Mouse (Mus musculus): ENCODE measurements around the gene Tomm40.

DNA sequence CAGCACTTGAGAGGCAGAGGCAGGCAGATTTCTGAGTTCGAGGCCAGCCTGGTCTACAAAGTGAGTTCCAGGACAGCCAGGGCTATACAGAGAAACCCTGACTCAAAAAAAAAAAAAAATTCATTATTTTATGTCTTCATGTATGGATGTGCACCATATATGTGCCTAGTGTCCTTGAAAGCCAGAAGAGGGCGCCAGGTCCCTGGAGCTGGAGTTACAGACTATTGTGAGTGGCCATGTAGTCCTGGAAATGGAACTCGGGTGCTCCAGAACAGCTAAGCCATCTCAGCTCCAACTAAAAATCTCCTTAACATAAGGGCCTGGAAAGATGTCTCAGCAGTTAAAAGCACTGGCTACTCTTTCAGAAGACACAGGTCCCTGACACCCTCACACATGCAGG lies 48.5 kb downstream of the Tomm40 start:
- peak; percentile 56 for TF ChIP-seq CTCF (IDR thresholded peaks at IDR 0.05; ENCODE audit: low read depth)
- no peak for TF ChIP-seq EP300 (IDR thresholded peaks at IDR 0.05; ENCODE audit: low read depth)

Data from liver, postnatal 0 days (tissue).